Mouse (Mus musculus): Measurements from ENCODE around the gene Adam17.

The Adam17 gene

GRCm38 (mm10) chr12:21312201-21312600, 61.2 kb downstream of the Adam17 start:
- DNase-seq (ENCODE audit: low spot score) = no peak

GRCm38 (mm10) chr12:21306721-21307120, 66.7 kb downstream of the Adam17 start:
- DNase-seq (ENCODE audit: low spot score) = no peak

GRCm38 (mm10) chr12:21305741-21306140, 67.7 kb downstream of the Adam17 start:
- DNase-seq (ENCODE audit: low spot score) = no peak

DNA sequence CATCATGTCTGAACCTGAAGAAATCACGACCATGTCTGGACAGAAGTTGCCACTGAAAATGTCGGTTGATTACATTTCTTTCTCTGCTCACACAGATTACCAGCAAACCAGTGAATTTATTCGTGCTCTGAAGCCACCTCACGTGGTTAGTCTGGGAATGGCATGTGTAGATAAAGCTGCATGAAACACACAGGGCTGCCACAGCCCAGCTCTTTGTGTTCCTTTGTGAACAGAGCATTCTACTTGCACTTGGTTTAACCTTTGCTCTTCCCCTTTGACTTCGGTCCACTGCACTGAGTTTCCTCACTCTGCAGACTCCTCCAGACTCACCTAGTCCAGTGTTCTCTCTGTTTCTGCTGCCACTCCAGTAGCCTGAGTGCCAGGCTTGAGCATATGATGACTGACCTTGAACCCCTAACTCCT, 71.1 kb downstream of the Adam17 start:
- no peak for DNase-seq (ENCODE audit: low spot score)

DNA sequence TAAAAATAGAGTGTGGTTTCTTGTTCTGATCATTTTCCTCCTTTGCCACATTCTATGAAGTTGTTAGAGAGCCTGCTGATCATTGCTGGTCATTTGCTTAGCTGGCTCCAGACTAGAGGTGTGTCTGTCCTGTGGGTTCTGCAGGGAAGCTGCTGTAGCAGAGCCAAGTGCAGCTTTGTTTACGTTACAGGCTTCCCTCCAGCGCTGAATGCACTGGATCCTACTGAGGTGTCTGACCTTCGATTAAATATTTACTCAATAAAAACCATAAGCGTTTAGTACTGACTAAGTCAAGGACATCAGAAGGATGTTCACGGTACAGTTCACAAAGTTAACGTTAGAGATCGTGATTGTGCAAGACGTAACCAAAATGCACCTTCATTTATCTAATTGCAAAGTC, 71.5 kb downstream of the Adam17 start:
- no peak for DNase-seq (ENCODE audit: low spot score)

GRCm38 (mm10) chr12:21301324-21301723, 72.1 kb downstream of the Adam17 start:
- no peak for DNase-seq (ENCODE audit: low spot score)

DNA sequence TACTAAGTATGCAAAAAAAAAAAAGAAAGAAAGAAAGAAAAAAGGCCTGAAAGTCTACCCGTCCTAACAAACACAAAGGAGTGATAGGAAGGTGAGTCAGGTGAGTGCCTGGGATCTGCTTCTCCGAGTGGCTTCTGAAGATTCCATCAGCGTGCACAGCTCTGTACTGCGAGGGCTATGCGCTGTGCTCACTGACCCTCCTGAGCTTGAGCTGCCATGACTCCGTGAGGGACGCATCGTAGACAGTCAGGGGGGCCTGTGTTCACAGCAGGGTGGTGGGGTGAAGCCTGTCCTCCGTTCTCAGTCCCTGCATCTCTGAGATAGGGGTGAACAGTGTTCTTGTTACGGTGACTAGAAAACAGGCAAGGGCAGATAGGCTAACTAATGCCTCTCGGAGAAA, 74.6 kb downstream of the Adam17 start:
- no peak for DNase-seq (ENCODE audit: low spot score)

GRCm38 (mm10) chr12:21289651-21290050, 83.8 kb downstream of the Adam17 start:
- no peak for DNase-seq (ENCODE audit: low spot score)

- no peak for DNase-seq (ENCODE audit: low spot score)
These were observed 84.6 kb downstream of the Adam17 start for GRCm38 (mm10) chr12:21288716-21289395.

DNA sequence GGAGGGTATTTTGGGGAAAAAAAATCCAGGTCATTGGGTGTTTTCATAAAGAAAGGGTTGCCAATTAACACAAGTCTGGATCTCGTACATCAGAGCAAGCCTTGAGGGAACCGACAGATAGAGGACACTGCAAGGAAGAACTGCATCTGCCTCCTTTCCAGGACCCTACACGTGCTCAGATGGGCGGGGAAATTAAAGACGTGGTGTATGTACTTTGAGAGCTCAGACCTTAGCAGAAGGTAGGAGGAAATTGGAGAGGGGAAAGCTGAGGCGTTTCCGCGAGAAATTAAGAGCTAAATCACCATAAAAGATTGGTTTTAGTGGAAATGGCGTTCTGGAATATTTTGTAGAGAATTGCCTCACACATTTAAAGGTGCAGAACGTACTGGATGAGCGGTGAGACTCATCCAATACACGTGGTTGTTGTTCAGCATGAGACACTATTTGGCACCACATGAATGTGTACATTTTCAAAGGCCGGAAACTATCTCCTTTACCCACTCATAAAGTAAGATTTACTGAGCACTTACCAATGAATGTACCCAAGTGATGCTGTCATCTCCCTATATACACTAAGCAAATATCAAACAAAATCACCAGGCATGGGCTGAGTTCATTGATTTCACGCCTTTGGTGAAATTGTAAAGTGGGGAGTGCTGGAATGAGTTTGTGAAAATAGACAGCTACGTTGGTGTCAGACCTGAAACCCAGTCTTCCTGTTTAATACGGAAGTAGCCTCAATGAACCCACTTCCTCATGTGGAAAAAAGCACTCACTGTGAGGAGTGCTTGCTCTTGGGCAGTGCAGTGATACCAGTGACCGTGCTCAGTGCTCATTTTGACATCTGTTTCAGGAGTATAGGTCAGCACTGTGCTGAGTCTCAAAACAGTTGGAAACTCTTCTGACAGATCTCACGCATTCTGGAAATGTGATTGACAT, 86.5 kb downstream of the Adam17 start:
- peak; percentile 9 for DNase-seq (ENCODE audit: low spot score)

GRCm38 (mm10) chr12:21286243-21286622, 87.2 kb downstream of the Adam17 start, which contains the start of gene Itgb1bp1:
Gene Itgb1bp1, minus strand, starts transcription at chr12:21286284.
- DNase-seq (ENCODE audit: low spot score) = peak; percentile 96

- no peak for DNase-seq (ENCODE audit: low spot score)
These were observed 87.8 kb downstream of the Adam17 start for GRCm38 (mm10) chr12:21285508-21286242.

DNA sequence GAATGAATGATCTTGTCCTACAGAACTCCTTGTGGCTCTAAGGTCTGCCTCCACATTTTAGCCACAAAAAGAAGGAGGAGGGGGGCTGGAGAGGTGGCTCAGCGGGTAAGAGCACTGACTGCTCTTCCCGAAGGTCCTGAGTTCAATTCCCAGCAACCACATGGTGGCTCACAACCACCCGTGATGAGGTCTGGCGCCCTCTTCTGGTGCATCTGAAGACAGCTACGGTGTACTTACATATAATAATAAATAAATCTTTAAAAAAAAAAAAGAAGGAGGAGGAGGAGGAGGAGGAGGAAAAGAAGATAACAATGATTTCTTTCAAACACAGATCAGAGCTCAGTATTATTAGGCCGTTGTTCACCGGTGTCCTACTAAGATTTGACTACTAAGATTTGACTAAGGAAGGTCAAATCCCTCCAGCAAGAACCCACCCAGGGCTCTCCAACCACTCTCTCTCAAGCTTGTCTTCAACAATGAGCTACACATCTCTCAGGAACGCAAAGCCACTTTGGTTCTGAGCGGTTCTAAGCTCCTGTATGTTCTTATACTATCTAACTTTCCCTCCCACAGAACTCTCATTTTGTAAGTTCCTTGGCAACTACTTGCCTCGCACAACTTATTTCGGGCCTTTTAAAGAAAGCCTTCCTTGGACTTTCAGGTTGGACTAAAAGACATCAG, 88.5 kb downstream of the Adam17 start, which contains the start of gene Cpsf3:
TSS of gene Cpsf3 (plus strand) at position 631 of the 681 bp plus-strand sequence.
- DNase-seq (ENCODE audit: low spot score) = no peak

DNA sequence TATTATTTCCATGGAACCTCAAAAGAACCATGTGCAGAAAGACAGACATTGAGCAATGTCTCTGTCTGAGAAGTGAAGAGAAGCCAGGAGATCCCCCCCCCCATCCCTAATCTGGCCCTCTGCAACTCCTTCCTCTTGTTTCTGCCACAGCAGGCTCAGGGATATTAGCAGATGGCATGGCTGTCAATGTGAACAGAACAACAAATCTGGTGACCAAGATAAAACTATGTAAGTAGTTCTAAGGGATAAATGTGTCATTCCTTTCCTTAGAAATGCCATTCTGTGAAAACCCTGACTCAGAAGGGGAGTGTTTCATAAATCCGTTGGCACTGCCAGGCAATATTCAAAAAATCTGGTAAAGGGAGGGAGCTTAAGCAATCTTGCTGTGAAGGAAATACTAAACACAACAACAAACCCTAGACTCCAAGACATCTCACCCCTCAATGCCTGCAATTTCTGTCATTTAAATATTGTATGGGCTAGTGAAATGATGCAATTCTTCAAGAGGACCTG, 96.0 kb downstream of the Adam17 start:
- no peak for DNase-seq (ENCODE audit: low spot score)

DNA sequence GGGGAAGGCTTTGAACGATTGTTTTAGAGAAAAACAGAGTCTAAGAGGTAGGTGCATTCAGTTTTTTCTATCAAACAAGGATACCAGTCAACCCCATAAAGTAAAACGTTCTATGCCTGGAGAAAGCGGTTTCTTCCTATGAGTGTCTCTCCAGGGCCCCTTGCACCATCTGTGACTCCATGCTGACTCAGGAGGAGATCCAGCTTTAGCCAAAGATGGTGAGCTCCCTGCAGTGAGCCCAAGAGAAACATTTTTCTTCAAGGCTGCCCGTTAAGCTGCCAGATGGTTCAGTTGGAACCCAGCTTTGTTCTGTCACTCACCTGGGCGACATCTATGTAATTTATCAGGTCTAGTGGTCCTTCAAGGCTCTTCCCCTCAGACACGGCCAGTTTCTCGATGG, 99.0 kb downstream of the Adam17 start:
- no peak for DNase-seq (ENCODE audit: low spot score)
